ENCODE assay signal across 14 mouse cellular contexts in the genomic region with DNA sequence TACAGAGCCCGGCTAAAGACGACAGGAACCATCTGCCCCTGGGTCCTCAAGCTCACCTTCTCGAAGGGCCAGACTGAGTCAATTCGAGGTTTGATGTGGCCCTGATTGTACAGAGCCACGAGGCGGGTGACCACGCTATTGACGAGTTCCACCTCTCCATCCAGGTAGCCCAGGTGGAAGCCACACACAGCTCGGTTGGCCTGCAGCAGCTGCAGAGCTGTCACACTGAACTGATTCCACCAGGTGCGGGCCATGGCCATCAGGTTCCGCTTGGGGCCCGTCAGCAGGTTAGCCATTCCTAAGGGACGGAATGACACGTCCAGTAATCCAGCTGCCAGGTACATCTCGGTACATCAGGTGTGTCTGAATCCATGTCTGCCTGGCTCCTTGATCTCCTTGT.
"Had no signal": no experiment of that assay in that cellular context is flagged by ENCODE, and none has a peak within 500 bp of the region (broad histone marks: within the 10 kb centered on the region; RNA-seq: fewer than 3 reads in every experiment).

No protein-coding gene starts in this region.

- H3K9ac ChIP-seq: limb, embryonic 13.5 days; liver, embryonic 14.5 days; neural tube, embryonic 15.5 days had no signal

- H3K27me3 ChIP-seq: limb, embryonic 13.5 days; neural tube, embryonic 15.5 days had no signal

- DNase-seq: kidney, adult 9 months; layer of hippocampus, adult 9-11 months; layer of hippocampus, postnatal 36 days; lung, adult 2 months; right cerebral cortex, adult 18-20 months; thymus, adult 18-20 months; thymus, postnatal 14 days had no signal

- H3K4me3 ChIP-seq: limb, embryonic 13.5 days; myocyte; neural tube, embryonic 15.5 days had no signal

- H3K9me3 ChIP-seq: limb, embryonic 13.5 days; neural tube, embryonic 15.5 days had no signal

- H3K4me2 ChIP-seq: limb, embryonic 13.5 days; midbrain, embryonic 11.5 days; neural tube, embryonic 15.5 days had no signal

- H3K27ac ChIP-seq: kidney, postnatal 0 days; limb, embryonic 13.5 days; liver, embryonic 14.5 days; neural tube, embryonic 15.5 days; stomach, postnatal 0 days had no signal
